Mouse (Mus musculus) layer of hippocampus, adult 9-11 months (tissue): ENCODE data around the gene Zfand2b.

Experiments used
- DNase-seq: peaks from one replicate; pipeline ENCODE4 v3.0.0; 2022

Gene Zfand2b

DNA sequence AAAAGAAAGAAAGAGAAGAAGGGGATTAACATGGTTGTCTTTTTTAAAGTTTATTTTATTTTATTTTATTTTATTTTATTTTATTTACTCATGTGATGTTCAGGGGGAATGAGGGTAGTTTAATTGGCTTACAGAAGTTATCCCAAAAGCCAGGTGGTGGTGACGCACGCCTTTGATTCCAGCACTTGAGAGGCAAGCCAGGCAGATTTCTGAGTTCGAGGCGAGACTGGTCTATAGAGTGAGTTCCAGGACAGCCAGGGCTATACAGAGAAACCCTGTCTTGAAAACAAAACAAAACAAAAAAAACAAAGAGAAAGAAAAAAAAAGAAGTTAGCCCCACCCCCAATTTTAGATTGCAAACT lies 8.2 kb upstream of the Zfand2b start:
- no peak for DNase-seq

DNA sequence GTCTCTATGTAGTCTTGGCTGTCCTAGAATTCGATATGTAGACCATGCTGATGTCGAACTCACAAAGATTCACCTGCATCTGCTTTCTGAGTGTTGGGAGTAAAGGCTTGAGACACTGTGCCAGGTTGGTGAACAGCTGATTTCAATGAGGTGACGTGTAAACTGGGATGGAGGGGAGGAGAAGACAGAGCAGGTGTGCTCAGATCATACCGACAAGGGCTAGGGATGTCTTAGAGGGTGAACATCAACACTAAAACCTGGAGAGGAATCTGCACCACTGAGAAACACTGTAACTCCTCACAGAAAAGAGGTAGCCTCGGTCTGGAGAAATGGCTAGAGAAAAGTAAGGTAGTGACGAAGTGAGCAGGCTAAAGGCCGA lies 364 bp upstream of the Zfand2b start:
- no peak for DNase-seq

DNA sequence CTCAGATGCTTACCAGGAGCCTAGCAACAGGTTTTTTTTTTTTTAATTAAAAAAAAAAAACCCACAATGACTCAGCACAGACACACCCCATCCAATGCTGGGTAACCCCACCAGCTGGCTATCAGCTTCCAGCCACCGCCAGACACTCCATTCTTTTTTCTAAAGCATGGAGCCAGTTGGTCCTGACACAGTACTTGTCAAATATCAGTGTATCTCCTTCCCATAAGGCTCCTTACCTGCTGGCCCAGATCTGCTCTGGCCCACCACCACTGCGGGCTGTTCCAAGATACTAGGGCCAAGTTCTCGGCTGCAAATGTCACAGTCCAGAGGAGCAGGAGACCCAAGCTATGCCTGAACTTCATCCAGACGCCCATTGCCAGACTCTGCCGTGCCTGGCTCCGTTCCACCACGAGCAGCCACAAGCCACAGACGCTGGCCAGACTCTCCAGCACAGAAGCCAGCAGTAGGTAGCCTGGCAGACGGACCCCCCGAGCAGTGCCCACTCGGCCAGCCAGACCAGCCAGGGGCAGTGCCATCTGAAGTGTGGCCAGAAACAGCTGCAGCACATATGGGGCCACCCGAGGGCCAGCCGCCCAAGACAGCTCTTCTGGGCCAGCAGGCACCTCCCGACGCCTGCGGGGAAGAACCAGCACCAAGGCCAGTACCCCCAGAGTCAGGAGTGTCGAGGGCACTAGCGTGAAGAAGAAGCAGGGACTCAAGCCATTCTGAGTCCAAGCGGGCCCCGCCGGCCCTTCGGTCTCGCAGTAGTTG lies 11.1 kb downstream of the Zfand2b start:
- DNase-seq = peak; percentile 48

DNA sequence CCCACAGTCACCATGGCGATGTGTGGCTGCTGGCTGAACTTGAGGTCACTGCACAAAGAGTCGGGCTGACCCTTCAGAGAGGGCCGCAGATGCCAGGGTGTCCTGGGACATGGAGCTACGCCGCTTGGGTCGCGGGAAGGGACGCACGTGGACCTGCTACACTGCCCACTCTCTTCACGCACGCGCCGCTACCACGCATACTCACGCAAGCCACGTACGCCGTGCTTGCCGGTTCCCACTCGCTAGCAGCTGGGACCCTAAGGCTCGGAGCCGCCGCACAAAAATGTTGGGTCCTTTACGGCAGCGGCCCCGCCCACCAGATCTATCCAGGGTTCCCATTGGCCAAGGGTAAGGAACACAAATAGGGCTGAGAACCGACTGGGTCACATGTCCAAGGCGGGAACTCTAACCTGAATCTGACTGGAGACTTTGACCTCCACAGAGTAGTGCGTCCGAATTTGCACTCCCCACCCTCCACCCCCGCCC lies 11.7 kb downstream of the Zfand2b start, which contains the start of gene Abcb6:
Gene Abcb6, minus strand, starts transcription at position 288 of the 486 bp plus-strand sequence.
- peak; percentile 95 for DNase-seq

DNA sequence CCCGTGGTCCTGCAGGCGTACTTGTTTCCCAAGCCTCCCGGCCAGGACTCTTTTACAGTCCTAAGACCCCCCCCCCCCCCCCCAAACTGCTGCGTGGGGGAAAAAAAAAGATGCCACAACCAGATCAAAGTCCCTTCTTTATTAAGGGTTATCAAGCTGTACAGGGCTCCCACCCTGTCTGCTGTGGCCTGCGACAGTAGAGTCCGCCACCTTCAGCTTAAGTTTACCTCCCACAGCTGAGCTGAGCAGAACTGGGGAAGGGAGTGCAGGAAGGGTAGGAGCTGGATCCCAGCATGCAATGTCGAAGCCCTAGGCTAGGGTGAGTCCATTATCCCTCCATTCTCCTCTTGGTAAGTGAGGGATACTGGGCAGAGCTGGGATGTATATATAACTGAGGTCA lies 12.3 kb downstream of the Zfand2b start:
- no peak for DNase-seq

DNA sequence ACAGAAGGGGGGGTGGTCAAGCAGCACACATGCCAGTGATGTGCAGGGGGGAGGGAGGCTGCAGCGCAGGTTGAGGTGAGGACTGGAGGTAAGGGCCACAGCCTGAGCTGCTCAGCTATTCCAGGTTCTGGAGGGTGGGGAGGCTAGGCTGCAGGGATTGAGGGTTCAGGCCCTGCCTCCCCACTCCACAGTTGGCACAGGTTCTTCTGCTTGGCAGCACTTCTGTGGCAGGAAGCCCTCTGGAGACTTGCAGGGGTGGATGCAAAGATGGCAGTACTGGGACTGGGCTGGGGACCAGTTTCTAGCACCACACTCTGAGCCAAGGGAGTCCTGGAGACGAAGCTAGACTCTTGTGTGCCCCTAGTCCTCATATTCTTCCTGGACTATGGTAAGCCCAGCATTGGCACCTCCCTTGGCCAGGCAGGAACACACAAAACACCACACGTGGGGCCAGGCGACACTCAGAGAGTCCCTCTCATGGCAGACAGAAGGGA lies 13.0 kb downstream of the Zfand2b start:
- DNase-seq = no peak

DNA sequence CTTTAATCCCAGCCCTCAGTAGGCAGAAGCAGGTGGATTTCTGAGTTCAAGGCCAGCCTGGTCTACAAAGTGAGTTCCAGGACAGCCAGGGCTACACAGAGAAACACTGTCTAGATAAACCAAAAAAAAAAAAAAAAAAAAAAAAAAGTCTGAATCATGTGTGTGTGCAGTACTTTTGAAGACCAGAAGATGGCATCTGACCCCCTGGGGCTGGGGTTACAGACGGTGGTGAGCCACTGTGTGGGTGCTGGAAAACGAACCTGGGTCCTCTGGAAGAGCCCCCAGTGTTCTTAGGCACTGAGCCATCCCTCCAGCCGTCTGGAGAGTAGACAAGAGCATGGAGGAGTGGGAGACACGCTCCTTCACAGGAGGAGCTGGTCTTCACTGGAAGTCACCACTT lies 13.7 kb downstream of the Zfand2b start:
- no peak for DNase-seq

DNA sequence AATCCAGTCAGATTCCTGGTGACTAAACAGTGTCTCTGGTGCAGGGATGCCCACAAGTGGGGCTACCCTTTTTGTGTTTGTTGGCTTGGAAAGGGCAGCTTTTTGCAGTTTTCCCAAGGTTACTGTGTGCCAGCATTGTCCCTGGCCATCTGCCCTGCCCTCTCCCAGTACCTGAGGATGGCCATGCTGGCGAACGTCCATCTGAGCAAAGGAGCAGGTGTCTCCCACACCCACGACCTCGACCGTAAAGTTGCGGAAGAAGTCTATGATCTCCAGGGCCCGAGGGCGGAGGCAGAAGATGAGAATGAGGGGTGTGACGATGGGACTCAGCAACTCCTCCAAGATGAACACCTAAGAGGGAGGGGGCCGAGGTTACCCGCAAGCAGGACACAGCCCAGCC lies 17.0 kb downstream of the Zfand2b start:
- no peak for DNase-seq

DNA sequence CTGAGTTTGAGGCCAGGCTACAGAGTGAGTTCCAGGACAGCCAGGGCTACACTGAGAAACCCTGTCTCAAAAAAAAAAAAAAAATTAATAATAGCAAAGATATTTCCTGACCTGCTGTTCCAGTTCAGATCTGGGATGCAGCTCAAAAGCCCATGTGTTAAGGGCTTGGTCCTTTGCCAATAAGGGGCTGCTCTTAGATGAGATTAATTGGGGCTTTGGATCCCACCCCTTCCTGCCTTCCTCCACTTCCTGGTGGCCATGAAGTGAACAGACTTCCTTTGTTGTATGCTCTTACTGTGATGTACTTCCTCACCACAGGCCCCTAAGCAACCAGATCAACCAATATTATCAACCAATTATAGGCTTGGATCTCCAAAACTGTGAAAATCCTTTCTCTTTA lies 18.7 kb downstream of the Zfand2b start:
- no peak for DNase-seq

DNA sequence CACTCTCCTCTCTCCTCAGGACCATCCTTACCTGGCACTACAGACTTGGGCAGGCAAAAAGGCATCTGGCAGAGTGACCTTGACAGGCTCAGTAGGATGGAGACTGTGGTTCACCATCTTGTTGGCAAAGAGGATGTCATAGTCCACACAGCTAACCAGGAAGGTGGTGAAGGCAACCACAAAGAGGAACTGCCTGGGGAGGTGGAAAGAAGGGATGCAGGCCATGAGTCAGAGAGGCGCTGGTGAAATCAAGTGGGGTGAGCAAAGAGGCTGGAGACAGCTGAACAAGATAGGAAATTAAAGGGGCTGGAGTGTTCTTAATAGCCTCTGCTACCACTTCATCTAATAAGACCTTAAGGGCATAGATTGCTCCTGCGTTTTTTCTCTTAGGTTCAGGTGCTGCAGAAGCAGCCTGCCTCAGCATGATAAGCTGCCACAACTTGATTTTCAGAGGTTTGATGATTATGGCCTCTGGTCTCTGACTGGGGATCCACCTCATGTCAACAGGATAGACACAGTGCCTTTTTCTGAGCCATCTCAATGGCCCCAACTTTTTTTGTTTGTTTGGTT lies 19.6 kb downstream of the Zfand2b start:
- DNase-seq = no peak

DNA sequence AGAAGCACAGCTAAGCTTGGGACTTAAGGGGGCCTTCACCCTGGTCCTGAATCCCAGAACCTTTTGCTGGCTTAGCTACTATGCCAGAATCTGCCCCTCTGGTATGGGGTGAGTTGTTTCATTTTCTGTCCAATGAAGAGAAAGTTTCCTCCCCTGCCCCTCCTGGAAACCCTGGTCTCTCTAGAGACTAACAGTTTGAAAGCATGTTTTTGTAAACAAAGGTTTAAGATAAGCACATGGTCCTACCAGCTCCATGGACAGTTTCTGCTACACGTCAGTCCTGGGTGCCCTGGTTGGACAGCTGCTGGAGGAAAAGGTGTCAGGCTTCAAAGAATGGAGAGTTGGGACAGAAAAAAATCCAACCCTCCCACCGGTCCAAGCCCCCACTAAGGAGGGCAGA lies 22.1 kb downstream of the Zfand2b start:
- DNase-seq = no peak

DNA sequence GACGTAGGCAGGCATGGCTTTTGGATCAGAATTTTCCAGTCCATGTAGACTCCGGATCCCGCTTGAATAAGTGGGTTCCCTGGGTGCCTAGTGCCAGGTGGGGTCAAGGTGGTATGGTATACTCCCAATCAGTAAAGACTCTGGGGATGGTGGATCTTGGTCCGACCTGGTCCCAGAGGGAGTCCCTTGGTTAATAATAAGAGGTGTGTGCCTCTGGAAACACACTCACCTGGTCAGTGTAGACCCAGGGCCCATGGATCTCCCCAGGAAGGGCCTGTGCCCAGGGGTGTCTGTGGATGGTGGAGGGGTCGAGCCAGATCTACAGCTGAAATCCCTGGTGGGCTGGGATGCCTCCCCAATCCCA lies 22.8 kb downstream of the Zfand2b start:
- DNase-seq = no peak

DNA sequence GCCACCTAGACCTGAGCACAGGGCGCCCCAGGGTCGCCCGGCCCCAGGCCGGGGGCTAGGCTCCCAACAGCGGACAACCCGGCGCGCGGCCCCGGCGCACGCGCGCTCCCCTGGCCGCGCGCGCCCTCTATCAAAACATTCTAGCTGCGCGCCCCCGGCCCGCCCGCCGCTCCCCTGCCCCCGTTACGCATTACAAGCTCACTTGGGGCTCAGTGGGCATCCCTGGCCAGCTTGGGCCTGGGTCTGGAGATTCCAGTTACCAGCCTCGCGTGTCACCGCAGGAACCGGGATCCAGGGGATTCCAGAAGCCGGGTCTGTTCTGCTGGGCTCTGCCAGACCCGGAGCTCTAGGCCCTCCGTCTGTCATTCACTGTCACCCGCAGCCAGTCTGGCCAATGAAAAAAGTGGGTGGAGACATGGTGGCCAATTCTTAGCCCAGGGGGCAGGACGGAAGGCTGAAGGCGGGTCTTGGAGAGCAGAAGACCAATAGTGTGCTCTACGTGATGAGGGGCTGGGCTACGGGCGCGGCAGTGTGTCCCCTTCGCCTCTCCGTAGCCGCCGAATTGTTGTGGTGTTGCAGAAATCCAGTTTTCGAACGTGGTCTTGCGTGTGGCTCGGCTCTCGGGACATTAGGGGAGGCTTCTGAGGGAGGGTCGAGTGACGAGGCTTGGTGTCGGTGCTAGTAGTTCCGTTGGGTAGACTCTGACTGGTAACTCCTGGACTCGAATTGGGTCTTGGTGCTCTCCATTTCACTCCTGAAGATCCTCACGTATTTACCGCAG lies 23.4 kb downstream of the Zfand2b start, which contains the start of the genes Ankzf1 and Atg9a:
Gene Ankzf1, plus strand, starts transcription at position 530 of the 781 bp plus-strand sequence.
Gene Atg9a, minus strand, starts transcription at position 575 of the 781 bp plus-strand sequence.
- peak; percentile 99 for DNase-seq

DNA sequence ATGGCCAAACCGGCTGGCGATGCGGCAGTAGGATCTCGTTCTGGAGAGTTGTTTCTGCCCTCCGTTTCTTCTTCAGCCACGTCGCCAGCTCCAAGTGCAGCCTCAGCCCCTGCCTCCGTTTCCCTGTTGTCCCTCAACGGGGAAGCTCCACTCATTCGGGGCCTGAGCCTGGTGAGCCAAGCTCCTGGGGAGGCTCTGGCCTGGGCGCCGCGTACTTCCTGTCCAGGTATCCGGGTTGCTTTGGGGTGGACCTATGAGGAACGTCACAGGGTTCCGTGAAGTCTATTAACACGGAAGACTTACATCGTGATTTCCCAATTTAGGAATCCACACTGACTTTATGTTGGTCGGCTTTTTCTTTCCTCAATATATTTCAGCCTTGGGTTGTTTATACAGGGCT lies 24.0 kb downstream of the Zfand2b start:
- DNase-seq = peak; percentile 60

DNA sequence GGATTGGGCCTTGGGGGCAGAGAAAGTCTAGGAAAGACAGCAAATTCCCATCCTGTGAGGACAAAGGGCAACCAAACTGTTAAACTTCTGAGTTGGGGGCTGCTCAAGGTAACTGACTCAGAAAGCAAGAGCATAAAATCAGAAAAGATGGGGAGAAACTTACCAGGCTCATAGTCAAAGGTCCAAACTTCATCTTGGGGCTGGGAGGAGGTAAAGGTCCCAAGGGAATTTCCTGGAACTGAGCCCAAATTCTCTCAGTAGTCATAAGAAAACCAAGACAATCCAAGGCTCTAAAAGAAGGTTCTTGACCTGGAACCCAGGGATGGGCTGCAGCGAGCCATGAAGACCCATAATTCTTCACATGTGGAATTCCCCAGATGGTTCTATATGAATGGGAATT lies 32.8 kb downstream of the Zfand2b start:
- no peak for DNase-seq

DNA sequence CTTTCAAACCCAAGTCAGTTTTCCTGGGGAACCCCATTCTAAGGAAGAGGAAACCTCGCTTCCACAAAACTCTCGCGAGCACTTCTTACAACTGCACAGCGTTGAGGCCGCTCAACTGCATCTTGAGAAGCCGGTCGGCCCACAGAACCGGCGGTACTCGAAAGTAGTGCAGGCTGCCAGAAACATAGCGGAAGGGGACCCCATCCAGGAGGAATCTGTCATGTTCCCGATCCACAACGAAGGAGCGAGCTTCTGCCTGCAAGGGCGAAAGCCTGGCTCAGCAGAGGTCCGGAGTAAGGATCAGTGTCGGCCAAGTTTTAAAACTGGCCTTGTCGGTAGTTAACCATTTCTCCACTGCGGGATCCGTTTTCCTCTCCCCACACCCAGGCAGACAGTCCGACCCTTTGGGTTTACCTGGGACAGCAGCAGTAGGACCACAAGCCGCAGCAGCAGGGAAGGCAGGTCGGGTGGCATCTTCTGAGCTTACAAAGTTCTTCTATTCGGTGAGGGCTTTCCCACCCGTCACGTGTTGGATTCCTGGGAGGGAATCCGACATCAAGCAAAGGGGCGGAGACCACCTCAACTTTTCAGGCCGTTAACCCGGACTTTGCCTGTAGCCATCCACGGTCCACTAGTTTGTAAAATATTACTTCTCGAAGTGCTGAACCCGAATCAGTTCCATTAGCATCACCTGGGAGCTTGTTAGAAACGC lies 40.7 kb downstream of the Zfand2b start:
- no peak for DNase-seq

DNA sequence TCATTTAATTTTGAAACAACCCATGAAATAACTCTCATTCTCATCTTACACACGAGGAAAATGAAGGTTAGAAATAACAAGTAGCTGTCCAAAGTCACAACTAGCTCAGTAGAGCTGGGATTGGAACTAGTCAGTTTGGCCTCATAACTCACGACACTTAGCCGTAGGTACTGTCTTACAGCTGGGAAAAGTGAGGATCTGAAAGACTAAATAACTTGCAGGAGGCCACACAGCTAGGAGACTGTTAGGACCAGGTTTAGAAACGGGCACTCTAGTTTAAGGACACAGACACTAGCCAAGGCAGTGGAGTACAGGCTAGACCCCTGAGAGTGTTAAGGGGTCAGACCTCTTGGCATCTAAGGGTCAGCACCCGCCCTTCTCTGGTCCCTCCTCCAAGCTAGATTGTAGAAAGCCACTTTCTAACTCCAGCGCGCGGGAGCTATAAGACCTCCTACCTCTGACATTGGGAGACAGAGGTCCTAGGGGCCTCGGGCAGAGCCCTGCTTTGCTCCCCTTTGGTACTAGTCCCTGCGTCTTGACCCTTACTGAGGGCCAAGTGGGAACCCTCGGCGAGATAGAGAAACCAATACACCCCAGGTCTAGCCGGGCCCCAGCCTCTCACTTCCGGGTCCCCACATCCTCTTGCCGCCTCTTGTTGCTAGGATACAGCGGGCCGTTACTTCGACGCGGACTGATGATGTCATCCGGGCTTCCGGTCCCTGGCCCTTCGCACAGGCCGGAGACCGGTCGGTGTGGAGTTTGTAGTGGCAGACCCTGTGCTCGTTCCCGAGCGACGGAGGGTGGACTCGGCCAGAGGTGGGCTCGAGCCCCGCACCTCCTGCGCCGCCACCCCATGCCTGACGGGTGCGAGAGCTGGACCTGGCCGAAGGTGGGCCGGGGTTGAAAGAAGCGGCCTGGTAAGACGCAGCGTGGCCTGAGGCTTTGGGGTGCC lies 42.0 kb downstream of the Zfand2b start, which contains the start of the genes Glb1l and Stk16:
Gene Glb1l, minus strand, starts transcription at position 678 of the 952 bp plus-strand sequence.
Gene Stk16, plus strand, starts transcription at position 703 of the 952 bp plus-strand sequence.
- DNase-seq = peak; percentile 96

DNA sequence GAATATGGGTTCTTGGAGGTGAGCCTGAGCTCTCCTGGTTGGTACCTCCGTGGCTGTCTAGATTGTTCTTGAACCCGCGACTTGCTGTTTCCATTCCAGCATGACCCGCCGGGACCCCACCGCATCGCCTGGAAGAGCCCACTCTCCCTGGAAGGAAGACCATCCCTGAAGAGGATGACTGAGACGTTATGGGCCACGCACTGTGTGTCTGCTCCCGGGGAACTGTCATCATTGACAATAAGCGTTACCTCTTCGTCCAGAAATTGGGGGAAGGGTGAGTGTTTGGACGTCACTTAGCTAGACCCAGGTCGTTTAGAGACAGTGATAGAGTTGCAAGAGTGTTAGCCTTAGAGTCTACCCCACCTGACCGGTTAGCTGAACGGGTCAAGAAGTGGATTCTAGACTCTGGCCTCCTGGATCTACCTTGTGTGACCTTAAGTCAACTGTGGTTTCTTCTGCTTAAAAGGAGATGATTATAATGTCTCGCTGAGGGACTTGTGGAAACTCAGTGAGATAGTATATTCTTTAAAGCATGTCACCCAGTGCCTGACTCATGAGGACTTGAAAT lies 42.8 kb downstream of the Zfand2b start:
- DNase-seq = no peak

DNA sequence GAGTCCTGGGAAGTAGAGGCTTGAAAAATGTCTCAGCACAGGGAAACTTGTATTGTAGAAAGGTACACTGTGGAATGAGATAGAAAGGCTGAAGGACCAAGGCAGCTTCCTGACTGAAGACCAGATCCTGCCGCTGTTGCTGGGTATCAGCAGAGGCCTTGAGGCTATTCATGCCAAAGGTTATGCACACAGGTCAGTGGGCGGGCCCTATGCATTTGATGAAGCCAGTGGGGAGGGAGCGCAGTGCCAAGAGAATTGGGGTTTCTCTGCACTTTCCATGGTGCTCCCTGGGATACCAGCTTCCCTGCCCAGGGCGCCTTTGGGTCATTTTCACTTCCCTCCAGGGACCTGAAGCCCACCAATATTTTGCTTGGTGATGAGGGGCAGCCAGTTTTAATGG lies 44.1 kb downstream of the Zfand2b start:
- no peak for DNase-seq

DNA sequence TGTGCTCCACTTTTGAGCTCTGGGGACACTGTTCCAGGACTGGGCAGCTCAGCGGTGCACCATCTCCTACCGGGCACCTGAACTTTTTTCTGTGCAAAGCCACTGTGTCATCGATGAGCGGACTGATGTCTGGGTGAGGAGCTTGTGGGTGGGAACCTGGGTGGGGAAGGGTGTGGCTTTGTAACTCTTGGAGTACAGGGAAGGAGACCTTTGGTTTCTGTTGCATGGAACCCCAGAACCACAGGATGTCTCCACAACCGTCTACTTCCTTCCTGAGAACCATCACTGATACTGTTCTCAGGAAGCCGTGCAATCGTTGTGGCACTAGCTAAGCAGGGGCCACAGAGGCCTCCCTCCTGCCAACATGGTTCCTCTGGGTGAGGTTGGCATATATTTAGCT lies 44.6 kb downstream of the Zfand2b start:
- no peak for DNase-seq

DNA sequence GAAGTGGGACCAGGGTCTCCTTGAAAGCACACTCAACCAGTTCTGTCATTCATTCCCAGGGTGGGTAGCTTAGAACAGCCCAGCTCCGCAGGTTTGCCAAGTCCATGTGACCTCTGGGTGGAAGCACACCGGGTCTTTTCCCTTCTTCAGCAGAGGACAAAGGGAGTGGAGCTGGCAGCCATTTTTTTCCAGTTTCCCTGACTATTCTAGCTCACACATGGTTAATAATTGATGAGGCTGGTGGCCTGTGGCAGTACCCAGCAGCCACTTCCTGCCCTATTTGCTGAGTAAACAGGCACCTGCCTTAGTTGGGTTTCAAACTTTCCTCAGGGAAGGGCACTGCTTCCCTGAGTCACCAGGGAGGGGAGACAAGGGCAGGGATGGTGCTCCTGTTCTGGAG lies 46.0 kb downstream of the Zfand2b start:
- no peak for DNase-seq
